Mouse (Mus musculus) intestine, embryonic 14.5 days (tissue): Measurements from ENCODE around the gene Dph1. TPM values are rescaled to one million over a fixed set of nuclear protein-coding genes. Genes with fewer than 3 reads are reported as not detected.

Experiments used
- ATAC-seq: fragments of 200-750 bp; cut with Nextera tagmentation; replicated peaks from 2 replicates; pipeline ENCODE4 v1.8.0; 2017; ENCODE audit warnings: low read depth, moderate number of reproducible peaks, moderate TSS enrichment, moderate library complexity; ENCODE audit not compliant: low FRiP score, low TSS enrichment
- DNase-seq: peaks from one replicate; pipeline ENCODE4 v3.0.0-alpha.2; 2018; ENCODE audit warnings: low spot score
- H3K27ac ChIP-seq: fragments of 300-500 bp; sonication (generic); 2 replicates; pipeline ENCODE4 v1.5.1; 2014; ENCODE audit warnings: low read depth, mild to moderate bottlenecking, control low read depth
- H3K27me3 ChIP-seq: fragments of 300-500 bp; sonication (generic); replicated peaks from 2 replicates; pipeline ENCODE4 v1.6.1; 2014; ENCODE audit warnings: low read length, control low read depth; ENCODE audit not compliant: control insufficient read depth, insufficient read depth
- H3K36me3 ChIP-seq: fragments of 300-500 bp; sonication (generic); 2 replicates; pipeline ENCODE4 v1.6.1; 2014; ENCODE audit warnings: low read length, control low read depth; ENCODE audit not compliant: control insufficient read depth, insufficient read depth
- H3K4me1 ChIP-seq: fragments of 300-500 bp; sonication (generic); replicated peaks from 2 replicates; pipeline ENCODE4 v1.6.1; 2014; ENCODE audit warnings: low read length, control low read depth, mixed read lengths; ENCODE audit not compliant: control insufficient read depth, insufficient read depth
- H3K4me2 ChIP-seq: fragments of 300-500 bp; sonication (generic); 2 replicates; pipeline ENCODE4 v1.6.1; 2014; ENCODE audit warnings: low read length
- H3K4me3 ChIP-seq: fragments of 300-500 bp; sonication (generic); 2 replicates; pipeline ENCODE4 v1.5.1; 2014; ENCODE audit warnings: low read depth, low read length, control low read depth, mixed read lengths
- H3K9ac ChIP-seq: fragments of 300-500 bp; sonication (generic); 2 replicates; pipeline ENCODE4 v1.6.1; 2014; ENCODE audit warnings: mild to moderate bottlenecking, low read length
- H3K9me3 ChIP-seq: fragments of 300-500 bp; sonication (generic); 2 replicates; pipeline ENCODE4 v1.6.1; 2016; ENCODE audit warnings: low read length, control low read depth; ENCODE audit not compliant: control insufficient read depth
- WGBS: fragments of 180-500 bp; shearing (Covaris S2); extraction: QIAGEN DNeasy Blood & Tissue Kit; methylation state at CpG from one replicate; pipeline ENCODE4 v1.1.7; 2014; 5-methylcytosine and 5-hydroxymethylcytosine counted together
- polyA plus RNA-seq: library from polyadenylated mRNA; unstranded; fragments of >200 nt; fragmentation: Nextera tagmentation; extraction: Ambion mirVana; gene quantifications from 2 replicates; pipeline ENCODE4 v1.2.1, GENCODE M21; 2014

Dph1 gene
- polyA plus RNA-seq, 1 experiment from 2014 or later: 31.5 TPM

- Histone ChIP-seq H3K9ac (no peak overlapping the region), H3K4me2 (no peak overlapping the region), H3K27me3 (no peaks in the 10 kb centered on the region), H3K4me3 (no peak overlapping the region), H3K9me3 (no peaks in the 10 kb centered on the region), H3K36me3 (peaks cover 24% of the 10 kb centered on the region), H3K4me1 (peaks cover 39% of the 10 kb centered on the region), H3K27ac (peak overlapping the region; percentile 43; the same call in 1 of the 2 replicates)
- WGBS: 36% methylated on average over 6 of the region's 6 CpGs
- ATAC-seq (no peak), DNase-seq (peak; percentile 47)
These were observed 35.1 kb downstream of the Dph1 start for GRCm38 (mm10) chr11:75155985-75156384.

DNA sequence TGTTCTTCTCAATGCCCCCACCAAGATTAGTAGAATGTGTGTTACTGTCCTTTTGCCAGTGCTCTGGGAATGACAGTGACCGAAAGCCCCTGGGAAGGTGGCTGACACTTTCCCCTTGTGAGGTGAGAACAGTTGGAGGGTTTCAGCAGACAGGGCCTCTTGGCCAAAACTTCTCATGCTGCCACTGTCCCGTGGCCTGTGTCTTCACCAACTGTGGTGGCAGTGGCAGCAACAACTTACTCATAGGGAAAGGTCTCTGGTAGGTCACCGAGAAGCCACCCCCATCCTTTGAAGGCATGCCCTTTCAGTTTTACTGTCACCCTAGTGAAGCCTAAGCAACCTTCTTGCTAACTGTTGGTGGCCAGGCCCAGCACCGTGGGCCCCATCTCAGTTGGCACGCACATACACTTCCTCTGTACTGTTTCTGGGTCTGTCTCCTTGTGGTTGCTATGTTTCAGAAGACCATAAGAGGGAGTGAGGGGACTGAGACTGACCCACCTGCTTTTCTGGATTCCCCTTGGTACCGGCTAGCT is 36.9 kb downstream of the Dph1 start:
- no peak overlapping the region for H3K4me3 ChIP-seq
- no peaks in the 10 kb centered on the region for H3K9me3 ChIP-seq
- H3K36me3 ChIP-seq: peaks cover 16% of the 10 kb centered on the region
- no peak for DNase-seq
- peaks cover 33% of the 10 kb centered on the region for H3K4me1 ChIP-seq
- ATAC-seq: no peak; the same call in 1 of the 2 replicates
- no peak overlapping the region for H3K27ac ChIP-seq
- 66% methylated on average over 6 of the region's 6 CpGs for WGBS
- H3K27me3 ChIP-seq: no peaks in the 10 kb centered on the region
- no peak overlapping the region for H3K4me2 ChIP-seq
- H3K9ac ChIP-seq: no peak overlapping the region

DNA sequence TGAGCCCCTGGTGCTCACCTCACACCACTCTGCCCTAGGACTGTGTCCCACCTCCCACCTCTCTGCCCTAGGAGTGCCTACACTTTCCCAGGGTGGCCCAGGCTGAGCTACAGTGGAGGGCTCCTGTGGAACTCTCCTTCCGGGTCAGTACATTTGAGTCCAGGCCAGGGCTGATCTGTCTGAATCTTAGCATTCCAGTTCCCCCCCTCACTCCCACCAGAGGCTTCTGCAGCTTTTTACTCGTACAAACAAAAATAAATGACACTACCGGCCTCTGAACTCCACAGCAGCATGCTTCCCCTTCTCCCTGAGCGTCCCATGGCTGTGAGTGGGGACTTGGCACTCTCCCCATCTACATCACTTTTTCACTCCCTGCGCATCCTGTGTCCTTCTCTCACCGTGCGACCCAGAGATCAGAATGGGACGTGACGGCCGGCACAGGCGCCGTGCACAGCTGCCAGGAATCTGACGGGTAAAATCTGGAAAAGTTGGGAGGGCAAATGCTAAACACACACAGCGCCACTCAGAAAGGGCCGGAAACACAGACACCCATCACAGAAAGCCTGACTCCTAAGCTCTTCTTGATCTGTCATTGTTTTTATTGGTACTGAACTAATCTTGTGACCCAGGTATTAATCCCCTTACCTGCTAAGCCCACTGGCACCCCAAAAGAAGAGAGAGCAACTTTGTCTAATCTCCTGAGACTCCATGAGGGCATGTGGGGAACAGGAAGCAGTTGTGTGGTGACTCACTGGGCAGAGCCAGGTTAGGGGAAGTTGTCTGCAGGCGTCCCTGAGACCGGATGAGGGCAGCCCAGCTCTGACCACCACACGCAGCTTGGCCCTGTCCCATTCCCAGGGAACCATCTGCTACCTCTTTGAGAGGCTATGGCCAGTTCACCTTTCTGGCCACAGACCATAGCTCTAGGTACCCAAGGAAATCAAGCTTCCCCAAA is 38.2 kb downstream of the Dph1 start:
- no peak for DNase-seq
- Histone ChIP-seq H3K27me3 (no peaks in the 10 kb centered on the region), H3K9me3 (no peaks in the 10 kb centered on the region), H3K4me3 (no peak overlapping the region), H3K4me1 (peaks cover 37% of the 10 kb centered on the region), H3K9ac (no peak overlapping the region), H3K4me2 (no peak overlapping the region), H3K36me3 (peaks cover 15% of the 10 kb centered on the region), H3K27ac (peak overlapping the region; percentile 60)
- 48% methylated on average over 18 of the region's 18 CpGs for WGBS
- ATAC-seq: no peak

GRCm38 (mm10) chr11:75150346-75150745 is 40.7 kb downstream of the Dph1 start:
- Histone ChIP-seq H3K4me2 (no peak overlapping the region), H3K36me3 (peaks cover 9% of the 10 kb centered on the region), H3K27ac (no peak overlapping the region), H3K9ac (no peak overlapping the region), H3K27me3 (no peaks in the 10 kb centered on the region), H3K9me3 (no peaks in the 10 kb centered on the region), H3K4me3 (no peak overlapping the region), H3K4me1 (peaks cover 42% of the 10 kb centered on the region)
- ATAC-seq (no peak), DNase-seq (no peak)
- 79% methylated on average over 1 of the region's 1 CpGs for WGBS

DNA sequence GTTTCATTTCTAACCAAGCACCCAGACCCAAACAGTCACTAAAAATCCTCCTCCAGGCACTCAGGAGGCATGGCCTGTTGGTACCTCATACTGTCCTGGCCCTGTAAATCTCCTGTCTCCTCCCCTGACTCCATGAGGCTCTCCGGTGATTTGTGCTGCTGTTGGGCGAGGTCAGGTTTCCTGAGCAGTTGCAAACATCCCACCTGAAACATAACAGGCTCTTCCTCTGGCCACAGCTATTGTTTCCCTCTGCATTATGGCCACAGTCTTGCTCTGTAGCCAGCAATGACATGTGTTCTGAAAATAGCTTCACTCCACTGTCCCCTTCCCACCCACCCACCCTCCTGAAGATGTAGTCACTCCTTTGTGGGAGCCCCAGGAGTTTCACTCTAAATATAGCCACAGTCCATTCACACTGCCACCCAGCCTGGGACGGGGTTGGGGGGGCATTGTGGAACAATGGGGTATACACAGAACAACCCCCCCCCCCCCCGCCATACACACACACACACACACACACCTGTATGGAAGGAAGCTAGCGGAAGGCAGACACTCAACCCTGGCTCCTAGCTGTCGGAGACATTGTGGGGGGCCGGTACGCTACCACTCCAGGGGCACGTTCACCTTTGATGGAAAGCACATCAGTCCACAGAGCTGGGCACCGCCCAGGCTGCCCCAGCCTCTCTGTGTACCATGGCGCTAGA is 42.6 kb downstream of the Dph1 start:
- DNase-seq (no peak), ATAC-seq (0 out of 2 replicates have a peak, but pooled peaks have one; percentile 4)
- H3K9ac ChIP-seq: no peak overlapping the region
- no peaks in the 10 kb centered on the region for H3K27me3 ChIP-seq
- H3K4me2 ChIP-seq: no peak overlapping the region
- no peak overlapping the region for H3K4me3 ChIP-seq
- peak overlapping the region; percentile 92 for H3K27ac ChIP-seq
- WGBS: 78% methylated on average over 10 of the region's 11 CpGs
- H3K36me3 ChIP-seq: peaks cover 21% of the 10 kb centered on the region
- peaks cover 36% of the 10 kb centered on the region for H3K4me1 ChIP-seq
- H3K9me3 ChIP-seq: no peaks in the 10 kb centered on the region

DNA sequence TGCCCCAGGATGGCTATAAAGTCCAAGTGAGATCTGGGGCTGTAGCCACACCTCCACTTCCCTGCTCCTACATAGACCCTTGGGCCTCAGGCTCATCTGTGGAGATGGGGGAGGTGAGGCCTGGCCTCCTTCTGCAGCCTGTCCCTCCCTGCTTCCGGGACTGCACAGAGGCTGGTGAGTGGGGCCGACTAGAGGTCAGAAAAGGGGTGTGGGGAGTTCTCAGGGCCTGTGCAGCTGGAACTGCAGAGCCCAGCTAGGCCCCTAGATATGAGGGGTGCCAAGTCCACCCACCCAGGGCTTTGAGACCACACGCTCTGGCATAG is 43.2 kb downstream of the Dph1 start:
- H3K27me3 ChIP-seq: no peaks in the 10 kb centered on the region
- peaks cover 27% of the 10 kb centered on the region for H3K36me3 ChIP-seq
- no peak overlapping the region for H3K4me3 ChIP-seq
- no peaks in the 10 kb centered on the region for H3K9me3 ChIP-seq
- 16% methylated on average over 3 of the region's 3 CpGs for WGBS
- no peak overlapping the region for H3K4me2 ChIP-seq
- H3K9ac ChIP-seq: peak overlapping the region; percentile 8; the same call in 1 of the 2 replicates
- DNase-seq: peak; percentile 73
- peaks cover 36% of the 10 kb centered on the region for H3K4me1 ChIP-seq
- peak; percentile 76 for ATAC-seq
- peak overlapping the region; percentile 92 for H3K27ac ChIP-seq

DNA sequence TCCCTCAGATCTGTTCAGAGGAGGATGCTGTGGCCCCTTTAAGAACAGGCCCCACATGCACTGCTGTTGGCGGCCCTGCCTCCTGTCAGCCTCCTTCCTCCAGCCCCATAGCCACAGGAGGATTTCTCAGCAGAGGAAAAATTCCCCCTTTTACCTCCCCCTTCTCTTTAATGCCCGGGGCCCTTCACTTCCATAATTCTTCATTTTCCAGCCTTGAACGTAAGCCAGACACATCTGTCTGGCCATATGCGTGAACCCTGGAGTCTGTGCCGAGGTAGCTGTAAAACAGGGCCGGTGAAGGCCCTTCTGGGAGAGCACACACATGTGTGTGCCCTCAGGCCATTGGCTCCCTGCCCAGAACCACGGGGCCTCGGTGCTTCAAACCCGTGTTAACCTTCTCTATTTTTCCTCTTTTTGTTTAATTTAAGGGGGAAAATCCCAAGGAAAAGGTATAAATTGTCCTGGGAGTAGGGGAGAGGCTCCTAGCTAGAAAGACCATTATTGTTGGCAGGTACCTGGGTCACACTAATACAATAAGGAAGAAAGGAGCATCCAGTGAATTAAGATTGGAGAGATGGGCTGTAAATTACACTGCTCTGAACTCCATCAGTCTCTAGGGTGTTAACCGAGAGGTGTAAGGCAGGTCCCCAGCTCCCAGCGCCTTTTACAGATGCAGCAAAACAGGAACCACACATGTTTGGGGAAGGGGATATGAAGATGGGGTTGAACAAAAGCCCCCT is 43.8 kb downstream of the Dph1 start:
- ATAC-seq (peak; percentile 82), DNase-seq (peak; percentile 81)
- Histone ChIP-seq H3K9ac (peak overlapping the region; percentile 8; the same call in 1 of the 2 replicates), H3K4me3 (no peak overlapping the region), H3K27me3 (no peaks in the 10 kb centered on the region), H3K4me2 (0 out of 2 replicates have a peak overlapping the region, but pooled peaks have one; percentile 5), H3K36me3 (peaks cover 29% of the 10 kb centered on the region), H3K9me3 (no peaks in the 10 kb centered on the region), H3K4me1 (peaks cover 38% of the 10 kb centered on the region), H3K27ac (peak overlapping the region; percentile 92)
- 16% methylated on average over 11 of the region's 11 CpGs for WGBS

GRCm38 (mm10) chr11:75145841-75146240 is 45.2 kb downstream of the Dph1 start:
- DNase-seq: no peak
- peaks cover 52% of the 10 kb centered on the region for H3K4me1 ChIP-seq
- H3K27ac ChIP-seq: no peak overlapping the region
- no peak overlapping the region for H3K9ac ChIP-seq
- H3K9me3 ChIP-seq: no peaks in the 10 kb centered on the region
- ATAC-seq: no peak
- peaks cover 29% of the 10 kb centered on the region for H3K36me3 ChIP-seq
- H3K4me2 ChIP-seq: no peak overlapping the region
- no peak overlapping the region for H3K4me3 ChIP-seq
- H3K27me3 ChIP-seq: no peaks in the 10 kb centered on the region
- WGBS: 59% methylated on average over 2 of the region's 2 CpGs
